Mouse (Mus musculus) left cerebral cortex, postnatal 4 days (tissue): ENCODE measurements around the gene Arhgap23. TPM values are rescaled to one million over a fixed set of nuclear protein-coding genes. Genes with fewer than 3 reads are reported as not detected.

ENCODE experiments used
- DNase-seq: peaks from one replicate; pipeline ENCODE4 v3.0.0-alpha.2; 2022
- intact Hi-C: fragments of 180-260 bp; cut with DNase I; formaldehyde crosslinking; loops from one replicate; pipeline ENCODE4 v1.15.1; 2025
- total RNA-seq, 2 experiments: library from RNA; stranded (reverse); gene quantifications; 2 replicates each; pipeline ENCODE4 v1.2.3; 2021

Gene Arhgap23
- total RNA-seq, 2 experiments from 2014 or later = 107 to 111 TPM

- intact Hi-C loops = no loop called here
These were observed 41.8 kb downstream of the Arhgap23 start for GRCm38 (mm10) chr11:97457120-97457519.

GRCm38 (mm10) chr11:97461307-97461820, 46.0 kb downstream of the Arhgap23 start:
- DNase-seq = no peak
- intact Hi-C loops = no loop called here

More at GRCm38 (mm10) chr11:97457120-97457519, 41.8 kb downstream of the Arhgap23 start:
- no peak for DNase-seq

GRCm38 (mm10) chr11:97462538-97462937, 47.2 kb downstream of the Arhgap23 start:
- intact Hi-C loops = no loop called here

GRCm38 (mm10) chr11:97463166-97463565, 47.8 kb downstream of the Arhgap23 start:
- intact Hi-C loops = no loop called here
- DNase-seq = no peak

More at GRCm38 (mm10) chr11:97462538-97462937, 47.2 kb downstream of the Arhgap23 start:
- DNase-seq = no peak

GRCm38 (mm10) chr11:97463991-97464390, 48.7 kb downstream of the Arhgap23 start:
- intact Hi-C loops = no loop called here
- DNase-seq = no peak

GRCm38 (mm10) chr11:97465957-97466356, 50.6 kb downstream of the Arhgap23 start:
- DNase-seq = no peak
- intact Hi-C loops = loop anchor here (5.0 kb wide), 1 partner anchor 59 kb away; no protein-coding TSS in a partner anchor

GRCm38 (mm10) chr11:97466444-97467160, 51.3 kb downstream of the Arhgap23 start:
- DNase-seq = peak; percentile 70
- intact Hi-C loops = loop anchor here (5.0 kb wide), 1 partner anchor 59 kb away; no protein-coding TSS in a partner anchor

- intact Hi-C loops = loop anchor here (5.0 kb wide), 1 partner anchor 61 kb away; no protein-coding TSS in a partner anchor
- DNase-seq = peak; percentile 93
These were observed 53.4 kb downstream of the Arhgap23 start for GRCm38 (mm10) chr11:97468639-97469287.

- DNase-seq = no peak
- intact Hi-C loops = loop anchor here (5.0 kb wide), 1 partner anchor 63 kb away; no protein-coding TSS in a partner anchor
These were observed 54.5 kb downstream of the Arhgap23 start for GRCm38 (mm10) chr11:97469828-97470227.

GRCm38 (mm10) chr11:97471276-97471675, 55.9 kb downstream of the Arhgap23 start:
- intact Hi-C loops = no loop called here
- DNase-seq = no peak

GRCm38 (mm10) chr11:97476334-97477095, 61.2 kb downstream of the Arhgap23 start:
- peak; percentile 81 for DNase-seq
- intact Hi-C loops = no loop called here

- intact Hi-C loops = no loop called here
- DNase-seq = no peak
These were observed 62.1 kb downstream of the Arhgap23 start for GRCm38 (mm10) chr11:97477431-97477830.

- DNase-seq = no peak
- intact Hi-C loops = no loop called here
These were observed 63.0 kb downstream of the Arhgap23 start for GRCm38 (mm10) chr11:97478345-97478744.

GRCm38 (mm10) chr11:97479085-97479484, 63.8 kb downstream of the Arhgap23 start:
- intact Hi-C loops = no loop called here
- DNase-seq = no peak

- no peak for DNase-seq
- intact Hi-C loops = no loop called here
These were observed 64.5 kb downstream of the Arhgap23 start for GRCm38 (mm10) chr11:97479824-97480223.

- DNase-seq = no peak
- intact Hi-C loops = loop anchor here (5.0 kb wide), 1 partner anchor 137 kb away; no protein-coding TSS in a partner anchor
These were observed 70.3 kb downstream of the Arhgap23 start for GRCm38 (mm10) chr11:97485661-97486060.

- intact Hi-C loops = loop anchor here (5.0 kb wide), 1 partner anchor 135 kb away; no protein-coding TSS in a partner anchor
- no peak for DNase-seq
These were observed 72.3 kb downstream of the Arhgap23 start for GRCm38 (mm10) chr11:97487656-97488055.

- intact Hi-C loops = loop anchor here (5.0 kb wide), 1 partner anchor 133 kb away; no protein-coding TSS in a partner anchor
- DNase-seq = peak; percentile 83
These were observed 74.4 kb downstream of the Arhgap23 start for GRCm38 (mm10) chr11:97489589-97490324.

GRCm38 (mm10) chr11:97491640-97492039, 76.3 kb downstream of the Arhgap23 start:
- peak; percentile 69 for DNase-seq
- intact Hi-C loops = no loop called here

- no peak for DNase-seq
- intact Hi-C loops = no loop called here
These were observed 77.5 kb downstream of the Arhgap23 start for GRCm38 (mm10) chr11:97492836-97493235.
